Mouse (Mus musculus): ENCODE results near the gene Haus3.

DNA sequence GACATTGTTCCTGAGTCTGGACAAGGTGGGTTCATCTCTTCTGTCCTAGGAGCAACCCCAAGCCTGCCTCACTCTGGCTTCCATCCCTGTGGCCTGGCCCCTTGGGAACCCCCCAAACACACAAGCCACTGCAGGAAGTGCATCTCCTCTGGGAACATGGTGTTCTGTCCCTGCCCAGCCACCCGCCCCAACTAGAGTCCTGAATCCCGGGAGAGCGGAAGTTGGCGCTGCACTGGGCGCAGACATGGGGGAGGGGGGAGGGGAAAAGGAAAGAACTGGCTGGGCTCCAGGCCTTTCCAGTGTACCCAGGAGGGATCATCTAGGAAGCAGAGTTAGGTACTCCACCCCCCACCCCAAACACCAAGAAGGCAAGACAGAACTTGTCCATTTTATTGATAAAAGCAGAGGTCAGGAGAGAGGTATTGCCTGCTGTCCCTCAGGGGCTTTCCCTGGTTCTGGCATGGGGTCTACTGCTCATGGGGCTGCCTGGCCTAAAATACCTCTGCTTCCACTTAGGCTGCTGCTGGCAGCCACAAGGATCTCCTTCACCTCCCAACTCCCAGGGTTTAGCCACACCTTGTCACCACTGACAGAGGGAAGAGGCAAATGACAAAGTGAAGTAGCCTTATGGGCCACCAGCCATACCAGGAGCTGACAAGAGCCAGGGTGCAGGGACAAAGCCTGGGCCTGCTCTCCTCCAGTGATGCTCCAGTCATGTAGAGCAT, 14.0 kb upstream of the Haus3 start:
- no peak for TF ChIP-seq CTCF (IDR thresholded peaks at IDR 0.05; ENCODE audit: extremely low read depth, insufficient read length, insufficient replicate concordance, low read depth, low read length)
- no peak for TF ChIP-seq POLR2A (IDR thresholded peaks at IDR 0.05; ENCODE audit: low read depth, low read length)

Measured in small intestine, adult 2 months (tissue).